In genomic region chr13:19365596-19365995, GRCm38 (mm10) we compare ENCODE assay signal across 8 mouse cellular contexts. TPM values are rescaled to one million over a fixed set of nuclear protein-coding genes. Genes with fewer than 3 reads are reported as not detected.
DNase-seq lines count a peak whose midpoint lies in the region; ATAC-seq lines count a peak whose summit lies in the region.

No protein-coding gene starts in this region.

- H3K9ac ChIP-seq in forebrain, embryonic 13.5 days, result no peak overlapping the region
- no peak overlapping the region for H3K9ac ChIP-seq in intestine, embryonic 16.5 days (ENCODE audit: low read depth, low read length)
- H3K9ac ChIP-seq in limb, embryonic 11.5 days (ENCODE audit: low read length), result no peak overlapping the region
- no peak overlapping the region for H3K9ac ChIP-seq in midbrain, embryonic 16.5 days (ENCODE audit: low read depth, low read length)

- no peaks in the 10 kb centered on the region for H3K9me3 ChIP-seq in forebrain, embryonic 13.5 days (replicated peaks)
- H3K9me3 ChIP-seq in intestine, embryonic 16.5 days (ENCODE audit: control insufficient read depth, low read length), result no peaks in the 10 kb centered on the region
- no peaks in the 10 kb centered on the region for H3K9me3 ChIP-seq in limb, embryonic 11.5 days (ENCODE audit: control insufficient read depth, low read length)
- H3K9me3 ChIP-seq in midbrain, embryonic 16.5 days (replicated peaks; ENCODE audit: control insufficient read depth, low read length, poor library complexity, severe bottlenecking), result no peaks in the 10 kb centered on the region

- no peak overlapping the region for H3K4me2 ChIP-seq in forebrain, embryonic 13.5 days
- H3K4me2 ChIP-seq in intestine, embryonic 16.5 days (ENCODE audit: low read depth, low read length), result no peak overlapping the region
- no peak overlapping the region for H3K4me2 ChIP-seq in limb, embryonic 11.5 days (ENCODE audit: low read depth, severe bottlenecking)
- H3K4me2 ChIP-seq in midbrain, embryonic 16.5 days (ENCODE audit: low read length), result no peak overlapping the region

- ATAC-seq in cerebellum, adult (ENCODE audit: insufficient number of reproducible peaks, low FRiP score, low TSS enrichment), result peak; percentile 52
- peak; percentile 69 for ATAC-seq in forebrain, embryonic 13.5 days
- peak; percentile 45 for ATAC-seq in intestine, embryonic 16.5 days
- ATAC-seq in limb, embryonic 11.5 days (ENCODE audit: insufficient number of reproducible peaks, low FRiP score, low TSS enrichment, low read depth), result no peak
- ATAC-seq in midbrain, embryonic 16.5 days, result peak; percentile 82

- H3K36me3 ChIP-seq in forebrain, embryonic 13.5 days (ENCODE audit: poor library complexity, severe bottlenecking), result peaks cover 52% of the 10 kb centered on the region
- 0 out of 2 replicates have a peak, but pooled peaks cover 2% of the 10 kb centered on the region for H3K36me3 ChIP-seq in intestine, embryonic 16.5 days (ENCODE audit: control insufficient read depth, insufficient read depth, low read length)
- H3K36me3 ChIP-seq in limb, embryonic 11.5 days (ENCODE audit: control insufficient read depth, insufficient read depth, low read length), result no peaks in the 10 kb centered on the region
- peaks cover 23% of the 10 kb centered on the region for H3K36me3 ChIP-seq in midbrain, embryonic 16.5 days (ENCODE audit: control insufficient read depth, insufficient read depth, low read length)

- no peaks in the 10 kb centered on the region for H3K27me3 ChIP-seq in forebrain, embryonic 13.5 days
- no peaks in the 10 kb centered on the region for H3K27me3 ChIP-seq in intestine, embryonic 16.5 days (replicated peaks; ENCODE audit: control insufficient read depth, insufficient read depth, low read length)
- no peaks in the 10 kb centered on the region for H3K27me3 ChIP-seq in limb, embryonic 11.5 days (ENCODE audit: control insufficient read depth, insufficient read depth, low read length)
- H3K27me3 ChIP-seq in midbrain, embryonic 16.5 days (ENCODE audit: control insufficient read depth, insufficient read depth, low read depth, low read length), result no peaks in the 10 kb centered on the region

- H3K27ac ChIP-seq in forebrain, embryonic 13.5 days, result no peak overlapping the region
- H3K27ac ChIP-seq in intestine, embryonic 16.5 days (ENCODE audit: low read length), result no peak overlapping the region
- no peak overlapping the region for H3K27ac ChIP-seq in limb, embryonic 11.5 days (replicated peaks; ENCODE audit: low read depth, low read length)
- no peak overlapping the region for H3K27ac ChIP-seq in midbrain, embryonic 16.5 days (ENCODE audit: low read length)

- peak; percentile 65 for DNase-seq in urinary bladder, postnatal 14 days (ENCODE audit: low spot score)
- DNase-seq in urinary bladder, postnatal 4 days (ENCODE audit: low spot score in 2 of 2), result no peak
- peak; percentile 76 for DNase-seq in limb, embryonic 11.5 days (ENCODE audit: low spot score)
- peak; percentile 61 for DNase-seq in telencephalon, adult 2 months (ENCODE audit: low read depth, low spot score)

- no peak overlapping the region for H3K4me3 ChIP-seq in forebrain, embryonic 13.5 days
- H3K4me3 ChIP-seq in intestine, embryonic 16.5 days (ENCODE audit: low read length), result no peak overlapping the region
- no peak overlapping the region for H3K4me3 ChIP-seq in limb, embryonic 11.5 days (ENCODE audit: low read depth, low read length)
- no peak overlapping the region for H3K4me3 ChIP-seq in midbrain, embryonic 16.5 days (ENCODE audit: low read depth, low read length)

- WGBS in forebrain, embryonic 13.5 days, result 28% methylated on average over 4 of the region's 4 CpGs
- WGBS in intestine, embryonic 16.5 days, result 28% methylated on average over 4 of the region's 4 CpGs
- 39% methylated on average over 4 of the region's 4 CpGs for WGBS in limb, embryonic 11.5 days
- 31% methylated on average over 4 of the region's 4 CpGs for WGBS in midbrain, embryonic 16.5 days

- H3K4me1 ChIP-seq in forebrain, embryonic 13.5 days, result no peaks in the 10 kb centered on the region
- peaks cover 2% of the 10 kb centered on the region; the same call in 1 of the 2 replicates for H3K4me1 ChIP-seq in intestine, embryonic 16.5 days (ENCODE audit: control insufficient read depth, insufficient read depth, low read length)
- no peaks in the 10 kb centered on the region for H3K4me1 ChIP-seq in limb, embryonic 11.5 days (ENCODE audit: control insufficient read depth, insufficient read depth, low read length)
- H3K4me1 ChIP-seq in midbrain, embryonic 16.5 days (ENCODE audit: control insufficient read depth, insufficient read depth, low read length), result no peaks in the 10 kb centered on the region

RNA-seq across cellular contexts. Expression of gene Stard3nl, which starts 30.0 kb away (rescaled TPM):
- polyA plus RNA-seq in forebrain, embryonic 13.5 days (2015; fragmentation: Nextera tagmentation; extraction: Ambion mirVana), result 161 and 167 TPM in 2 replicates
- 86.5 and 94.8 TPM in 2 replicates for polyA plus RNA-seq in intestine, embryonic 16.5 days (2015; fragmentation: Nextera tagmentation; extraction: Ambion mirVana)
- 99.6 and 111 TPM in 2 replicates for polyA plus RNA-seq in limb, embryonic 11.5 days (2014; fragmentation: Nextera tagmentation; extraction: Ambion mirVana)
- polyA plus RNA-seq in midbrain, embryonic 16.5 days (2015; fragmentation: Nextera tagmentation; extraction: Ambion mirVana), result 223 and 230 TPM in 2 replicates

Comparison
In these comparisons a context has a peak if more than half of its experiments do, and no peak if none do; other contexts are left out.
1. DNase-seq: peak in urinary bladder, postnatal 14 days (single experiment), limb, embryonic 11.5 days (single experiment) and telencephalon, adult 2 months (single experiment); none in urinary bladder, postnatal 4 days (0 of 2).